Mouse (Mus musculus) right cerebral cortex, postnatal 25 days (tissue): ENCODE data around the gene Prmt1.
A peak's percentile ranks its signal among the peaks of the same experiment; 100 is the strongest.

ENCODE experiments used
- DNase-seq: peaks from one replicate; pipeline ENCODE4 v3.0.0; 2022

Gene Prmt1

DNA sequence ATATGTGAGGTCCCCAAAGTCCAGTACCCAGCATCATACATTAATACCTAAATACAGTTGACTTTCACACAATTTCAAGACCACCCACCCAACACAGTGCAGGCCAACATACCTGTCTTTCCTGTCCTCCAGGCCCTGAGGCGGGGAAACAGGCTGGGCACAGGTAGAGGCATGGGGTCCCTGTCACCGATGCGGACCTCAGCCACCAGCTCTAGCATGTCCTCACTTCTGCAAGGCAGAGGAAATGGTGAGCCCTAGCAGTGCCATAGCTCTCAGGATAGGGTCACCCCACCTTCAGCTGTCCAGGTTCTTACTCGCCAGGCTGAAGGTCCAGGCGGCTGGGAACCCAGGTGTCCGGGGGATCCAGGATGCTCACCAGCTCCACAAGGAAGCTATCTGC, 25.6 kb upstream of the Prmt1 start:
- no peak for DNase-seq

DNA sequence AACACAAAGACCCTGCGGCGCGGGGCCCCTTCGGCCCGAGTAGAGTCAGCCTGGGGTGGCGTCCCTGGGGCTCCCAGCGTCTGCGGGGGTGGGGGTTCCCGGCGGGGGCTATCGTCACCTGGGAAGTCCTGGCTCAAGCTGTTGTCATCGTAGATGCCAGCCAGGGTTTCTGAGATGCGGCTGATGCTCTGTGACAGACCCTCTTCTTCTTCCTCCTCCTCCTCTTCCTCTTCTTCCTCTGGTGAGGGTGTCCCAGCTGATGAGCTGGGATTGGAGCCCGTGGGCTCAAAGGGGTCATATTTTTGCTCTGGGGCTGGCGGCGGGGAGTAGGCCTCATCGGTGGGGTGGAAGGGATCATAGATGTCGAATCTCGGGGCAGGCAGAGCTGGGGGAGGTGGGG, 22.0 kb upstream of the Prmt1 start:
- no peak for DNase-seq

DNA sequence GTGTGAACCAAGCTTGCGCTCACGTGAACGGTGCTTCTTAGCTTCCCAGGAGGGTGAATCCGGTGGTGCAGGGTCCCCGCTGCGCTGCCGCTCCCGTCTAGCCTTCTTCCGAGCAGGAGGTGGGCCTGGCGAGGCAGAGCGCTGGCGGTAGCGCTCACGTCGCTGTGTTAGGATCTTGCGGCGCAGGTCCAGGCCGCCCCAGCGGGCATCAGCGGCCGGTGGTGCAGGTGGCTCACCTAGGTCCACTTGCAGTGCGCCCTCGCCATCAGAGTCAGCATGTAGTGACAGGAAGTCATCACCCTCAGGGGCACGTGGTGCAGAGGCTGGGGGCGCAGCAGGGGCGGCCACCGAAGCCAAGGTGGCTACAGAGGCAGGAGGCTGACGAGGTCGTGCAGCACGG, 21.5 kb upstream of the Prmt1 start:
- DNase-seq, result no peak

DNA sequence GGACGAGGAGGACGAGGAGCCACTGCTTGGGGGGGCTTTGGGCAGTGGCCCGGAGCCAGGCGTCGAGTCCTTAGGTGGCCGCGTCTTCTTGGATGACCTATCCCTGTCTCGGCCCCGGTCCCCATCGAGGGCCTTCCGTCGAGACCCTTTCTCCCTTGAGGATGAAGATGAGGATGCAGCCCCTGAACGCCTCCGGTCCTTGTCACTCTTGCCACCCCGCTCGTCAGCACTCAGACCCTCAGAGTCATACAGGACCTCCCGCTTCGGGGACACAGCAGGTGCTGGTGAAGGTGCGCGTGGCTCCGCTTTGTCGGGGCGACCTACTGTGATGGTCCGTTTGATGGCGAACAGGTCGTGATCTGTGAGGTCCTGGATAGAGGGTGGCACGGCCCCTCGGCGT, 20.8 kb upstream of the Prmt1 start:
- DNase-seq, result no peak

DNA sequence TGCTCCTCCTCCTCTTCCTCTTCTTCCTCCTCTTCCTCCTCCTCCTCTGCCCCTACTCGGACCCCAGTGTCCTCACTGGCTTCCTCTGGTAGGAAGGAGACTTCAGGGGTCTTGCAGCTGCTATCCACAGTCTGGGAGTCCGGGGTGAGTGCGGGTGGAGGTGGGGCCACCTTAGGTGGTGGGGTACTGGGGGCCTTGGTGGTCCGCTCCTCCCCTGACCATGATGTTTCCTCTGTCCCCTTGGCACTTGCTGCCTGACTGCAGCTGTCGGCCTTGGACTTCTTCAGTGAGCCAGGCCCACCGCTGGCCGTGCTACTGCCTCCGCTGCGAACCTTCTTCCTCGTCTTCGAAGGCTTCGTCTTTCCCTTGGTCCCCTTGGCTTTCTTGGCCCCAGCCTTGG, 20.1 kb upstream of the Prmt1 start:
- no peak for DNase-seq

DNA sequence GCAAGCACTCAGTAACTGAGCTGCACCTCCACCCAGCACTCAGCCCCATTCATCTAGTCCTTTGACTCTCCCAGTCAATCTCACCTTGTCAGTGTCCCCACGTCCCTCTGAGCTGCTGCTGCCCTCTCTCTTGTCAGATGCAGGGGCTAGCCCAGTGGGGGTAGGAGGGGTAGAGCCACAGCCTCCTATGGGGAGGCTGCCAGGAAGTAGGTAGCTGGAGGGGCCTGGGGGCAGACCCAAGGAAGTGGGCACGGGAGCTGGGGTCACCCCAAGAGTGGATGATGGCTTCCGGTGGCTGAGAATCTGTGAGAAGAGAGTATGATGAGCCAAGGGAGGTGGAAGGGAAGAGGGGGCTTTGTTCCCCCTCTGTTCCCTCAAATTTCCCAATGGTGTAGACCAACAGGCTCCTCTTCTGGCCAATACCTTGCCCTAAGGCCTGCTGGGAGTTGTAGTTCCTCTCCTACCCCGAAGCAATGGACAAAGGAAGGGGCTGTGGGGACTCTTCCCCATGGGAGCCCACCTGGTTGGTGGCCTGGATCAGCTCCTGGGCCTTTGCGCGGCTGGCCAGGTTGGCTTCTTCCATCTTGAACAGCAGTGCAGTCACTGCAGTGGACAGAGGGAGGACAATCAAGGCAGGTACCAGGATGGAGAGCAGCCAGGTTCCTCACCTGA, 19.1 kb upstream of the Prmt1 start:
- no peak for DNase-seq

DNA sequence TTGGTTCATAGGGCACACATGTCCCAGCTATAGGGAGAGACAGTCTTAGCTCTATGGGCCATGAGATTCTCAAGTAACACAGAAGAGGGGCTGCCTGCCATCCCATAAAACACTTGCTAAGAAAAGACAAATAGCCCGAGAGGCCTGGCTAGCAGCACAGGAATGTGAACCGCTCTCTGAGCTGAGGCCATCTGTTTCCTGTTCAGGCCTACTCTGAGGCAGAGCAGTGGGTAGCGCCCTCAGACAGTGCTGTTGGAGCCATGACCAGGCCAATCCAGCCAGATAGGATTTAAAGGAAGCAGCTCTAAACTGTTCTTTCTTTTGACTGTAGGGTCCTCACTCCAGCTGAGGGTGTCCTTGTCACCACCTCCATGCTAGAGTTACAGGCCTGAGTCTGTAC, 18.2 kb upstream of the Prmt1 start:
- DNase-seq, result no peak

DNA sequence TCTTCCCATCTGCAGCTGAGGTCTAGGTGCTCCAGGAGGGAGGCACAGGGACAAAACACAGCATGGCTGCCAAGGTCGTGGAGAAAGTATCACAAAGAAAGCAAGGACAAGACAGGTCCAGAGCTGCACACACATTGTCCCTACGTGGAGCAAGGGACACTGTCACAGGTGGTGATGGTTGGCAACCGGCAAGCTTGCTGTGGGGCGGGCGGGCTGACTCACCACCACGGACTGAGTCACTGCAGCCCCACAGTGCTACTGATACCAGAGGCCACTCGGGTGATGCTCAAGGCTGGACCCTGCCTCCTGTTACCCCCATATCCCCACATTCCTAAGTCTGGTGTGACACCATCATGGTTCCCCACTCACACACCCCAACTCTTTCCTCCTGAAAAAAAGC, 16.1 kb upstream of the Prmt1 start:
- no peak for DNase-seq

DNA sequence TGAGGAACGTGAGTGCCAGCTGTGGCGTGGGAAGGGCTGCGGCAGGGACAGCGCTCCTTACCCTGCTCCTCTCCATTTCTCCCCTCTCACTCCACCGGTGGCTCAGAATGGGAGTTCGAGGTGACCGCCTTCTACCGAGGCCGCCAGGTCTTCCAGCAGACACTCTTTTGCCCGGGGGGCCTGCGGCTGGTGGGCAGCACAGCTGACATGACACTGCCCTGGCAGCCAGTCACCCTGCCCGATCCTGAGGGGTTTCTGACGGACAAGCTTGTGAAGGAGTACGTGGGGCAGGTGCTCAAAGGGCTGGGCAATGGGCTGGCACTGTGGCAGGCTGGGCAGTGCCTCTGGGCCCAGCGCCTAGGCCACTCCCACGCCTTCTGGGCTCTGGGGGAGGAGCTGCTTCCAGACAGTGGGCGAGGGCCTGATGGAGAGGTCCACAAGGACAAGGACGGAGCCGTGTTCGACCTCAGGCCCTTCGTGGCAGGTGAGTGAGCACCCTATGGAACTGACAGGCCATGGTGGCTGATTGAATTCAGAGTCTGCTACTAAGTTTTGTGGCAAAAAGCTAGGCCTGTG, 14.3 kb upstream of the Prmt1 start:
- DNase-seq, result no peak

DNA sequence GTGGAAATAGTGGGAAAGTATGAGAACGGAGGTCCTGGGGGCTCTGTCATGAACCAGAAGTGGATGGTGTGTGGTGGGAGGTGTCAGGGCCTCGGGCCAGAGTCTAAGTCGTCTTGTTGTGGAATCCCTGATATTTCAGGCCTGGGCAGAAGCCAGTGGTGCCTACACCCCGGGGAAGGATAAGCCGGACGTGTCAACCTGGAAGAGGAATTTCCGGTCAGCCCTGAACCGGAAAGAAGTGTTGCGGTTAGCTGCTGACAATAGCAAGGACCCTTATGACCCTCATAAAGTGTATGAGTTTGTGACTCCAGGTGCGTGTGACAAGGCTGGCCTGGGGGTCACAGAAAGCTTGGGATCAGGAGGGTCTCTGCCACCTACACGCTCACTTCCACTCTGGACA, 13.4 kb upstream of the Prmt1 start:
- DNase-seq, result no peak

DNA sequence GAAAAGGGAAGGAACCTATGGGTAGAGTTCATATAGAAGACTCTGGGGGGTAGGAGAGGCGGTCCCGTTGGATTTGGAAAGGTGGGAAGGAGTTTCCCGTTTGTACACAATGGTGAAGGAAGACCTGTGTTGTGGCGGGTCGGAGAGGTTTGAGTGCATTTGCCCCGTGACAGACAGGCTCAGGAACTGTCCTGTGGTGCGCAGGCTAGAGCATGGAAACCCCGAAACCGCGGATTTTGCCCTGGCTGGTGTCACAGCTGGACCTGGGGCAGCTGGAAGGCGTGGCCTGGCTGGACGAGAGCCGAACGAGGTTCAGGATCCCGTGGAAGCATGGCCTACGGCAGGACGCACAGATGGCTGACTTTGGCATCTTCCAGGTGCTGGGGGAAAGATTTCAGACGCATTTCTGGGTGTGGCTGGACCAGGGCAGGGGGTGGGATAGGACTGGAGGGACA, 12.2 kb upstream of the Prmt1 start, which contains the start of gene Bcl2l12:
TSS of gene Bcl2l12 (minus strand) at position 212 of the 455 bp plus-strand sequence.
- DNase-seq, result no peak

DNA sequence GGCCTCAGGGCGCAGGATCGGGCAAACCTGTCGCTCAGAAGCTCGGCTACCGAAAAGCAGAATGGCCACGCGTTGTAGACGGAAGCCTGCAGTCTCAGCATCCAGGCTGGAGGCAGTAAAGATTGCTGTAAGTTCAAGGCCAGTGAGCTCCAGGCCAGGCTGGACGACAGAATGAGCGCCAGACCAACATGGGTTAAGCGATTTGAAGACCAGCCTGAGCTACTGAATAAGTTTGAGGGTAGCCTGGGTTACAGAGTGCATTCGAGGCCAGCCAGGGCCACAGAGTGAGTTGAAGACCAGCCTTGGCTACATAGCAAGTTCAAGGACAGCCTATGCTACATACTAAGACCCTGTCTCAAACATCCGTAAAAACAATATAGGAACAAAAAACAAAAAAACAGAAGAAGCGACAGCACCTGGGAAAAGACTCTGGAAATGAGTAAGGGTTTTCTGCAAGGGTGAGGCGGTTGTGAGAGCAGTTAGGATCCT, 11.6 kb upstream of the Prmt1 start:
- DNase-seq, result no peak

DNA sequence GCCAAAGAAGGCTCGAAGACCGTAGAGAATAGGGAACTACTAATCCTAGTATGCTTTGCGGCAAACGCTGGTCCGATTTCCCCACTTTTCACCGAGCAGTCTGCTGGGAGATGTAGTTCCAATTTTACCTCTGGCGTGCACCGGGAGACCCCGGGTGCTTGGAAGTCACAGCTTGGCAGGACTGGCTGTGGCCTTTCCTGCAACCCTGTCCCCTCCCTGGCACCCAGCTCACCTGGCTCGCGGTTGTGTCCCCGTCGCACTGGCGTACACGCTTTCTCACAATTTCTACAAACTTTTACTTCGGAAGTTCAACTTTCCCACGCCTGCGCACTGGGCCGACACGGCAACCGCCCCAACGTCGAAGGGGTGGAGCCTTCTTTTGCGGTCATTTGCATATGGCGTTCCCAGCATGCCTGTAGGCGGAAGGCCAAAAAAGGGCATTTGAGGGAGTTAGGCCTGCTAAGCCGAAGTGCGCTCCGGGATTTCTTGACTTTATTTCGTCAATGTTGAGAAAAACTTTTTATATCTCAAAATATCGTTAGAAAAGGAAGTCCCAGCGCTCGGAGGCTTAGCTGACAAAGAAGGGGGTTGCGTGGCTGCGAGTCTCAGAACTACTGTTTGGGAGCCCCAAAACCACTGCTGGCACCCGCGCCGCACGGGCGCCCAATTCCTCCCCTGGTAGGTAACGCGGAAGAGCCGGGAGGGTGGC, 11.0 kb upstream of the Prmt1 start, which contains the start of gene Irf3:
TSS of gene Irf3 (plus strand) at position 418 of the 709 bp plus-strand sequence.
- peak; percentile 94 for DNase-seq

DNA sequence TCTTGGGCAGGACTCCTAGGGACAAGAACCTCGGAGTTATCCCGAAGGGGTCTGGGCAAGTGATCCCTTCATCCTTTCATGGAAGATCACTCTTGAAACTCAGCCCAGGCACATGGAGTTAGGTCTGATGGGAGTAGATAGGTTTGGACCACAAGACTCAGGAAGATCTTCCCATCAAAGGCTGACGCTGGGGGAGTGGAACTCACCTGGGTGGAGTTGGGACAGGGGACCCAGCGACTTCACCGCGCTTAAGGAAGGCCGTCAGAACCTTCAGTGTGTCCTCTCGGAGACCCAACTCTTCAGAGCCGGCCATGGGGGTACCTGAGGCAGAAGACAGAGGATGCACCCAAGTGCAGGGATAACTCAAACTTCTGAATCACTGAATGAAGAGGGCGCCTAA, 10.3 kb upstream of the Prmt1 start:
- no peak for DNase-seq

DNA sequence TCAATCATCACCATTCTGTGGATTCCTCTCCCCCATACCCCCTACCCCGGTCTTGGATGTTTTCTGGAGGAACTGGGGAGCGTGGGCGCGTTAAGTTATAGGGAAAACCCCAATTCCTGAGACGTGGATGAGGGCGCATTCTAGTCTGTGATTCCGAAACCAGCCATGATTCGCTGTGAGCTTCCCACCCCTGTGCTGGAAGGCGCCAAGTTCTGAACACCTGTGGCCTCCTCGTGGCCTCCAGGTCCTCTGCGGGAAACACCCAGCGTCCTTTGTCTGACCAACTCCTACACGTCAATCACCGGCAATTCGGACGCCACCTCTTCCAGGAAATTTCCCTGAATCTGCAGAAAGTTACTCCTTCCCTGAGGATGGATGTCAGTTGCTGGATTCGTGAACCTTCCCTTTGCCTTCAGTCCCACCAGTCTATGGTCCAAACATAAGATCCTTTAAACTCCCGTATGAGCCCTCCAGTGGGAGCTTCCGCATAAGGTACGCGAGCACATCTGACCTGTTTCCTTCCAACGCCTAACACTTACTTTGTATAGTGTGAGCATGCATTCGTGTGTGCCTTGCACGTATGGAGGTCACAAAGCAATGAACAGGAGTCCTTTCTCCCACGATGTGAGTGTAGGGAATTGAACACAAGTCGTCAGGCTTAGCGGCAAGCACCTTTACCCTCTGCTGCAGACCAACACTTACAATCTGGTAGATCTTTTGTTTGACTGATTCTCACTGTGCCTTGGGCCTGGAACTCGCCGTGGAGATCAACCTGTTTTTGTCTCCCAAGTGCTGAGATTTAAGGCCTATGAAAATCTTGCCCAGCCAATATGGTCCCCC, 731 bp upstream of the Prmt1 start:
- no peak for DNase-seq

DNA sequence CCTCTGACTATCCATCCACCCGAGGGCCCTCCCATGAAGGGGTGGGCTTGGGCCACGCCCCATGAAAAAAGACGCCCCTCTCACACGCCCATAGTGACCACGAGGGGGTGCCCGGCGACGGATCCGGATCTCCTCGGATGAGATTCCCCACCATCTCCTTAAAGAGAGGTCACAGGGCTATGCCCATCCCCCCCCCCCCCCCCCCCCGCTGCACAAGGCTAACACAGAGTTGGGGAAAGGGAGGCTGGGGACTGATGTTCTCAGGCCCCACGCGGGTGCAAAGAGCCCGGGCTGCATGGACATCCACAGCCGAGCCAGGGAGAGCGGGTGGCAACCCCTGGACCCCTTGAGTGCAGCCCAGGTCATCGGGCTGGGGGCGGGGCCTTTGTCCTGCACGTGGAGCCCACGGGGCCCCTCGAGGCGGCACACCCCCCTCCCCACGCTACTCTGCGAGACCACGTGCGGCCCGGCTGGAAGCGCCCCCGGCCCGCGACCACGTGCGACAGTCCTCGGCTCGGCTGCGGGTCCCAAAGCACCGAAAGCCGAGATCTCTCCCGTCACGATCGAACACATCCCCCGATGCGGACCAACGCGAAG, 675 bp downstream of the Prmt1 start:
- DNase-seq, result peak; percentile 46

DNA sequence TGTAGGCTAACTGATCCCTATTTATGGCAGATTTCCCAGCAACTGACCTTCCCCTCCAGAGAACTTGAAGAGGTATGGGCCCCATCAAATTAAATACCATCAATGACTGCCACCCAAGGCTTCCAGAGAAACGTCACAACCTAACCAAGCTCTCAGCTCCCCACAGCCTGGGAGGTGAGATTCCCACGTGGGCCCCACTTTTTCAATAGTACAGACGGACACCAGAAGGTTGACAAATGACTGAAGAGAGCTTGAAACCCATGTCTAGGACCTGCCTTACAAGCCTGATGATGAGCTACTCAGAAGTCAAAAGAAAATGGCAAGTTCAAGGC, 1.6 kb downstream of the Prmt1 start:
- no peak for DNase-seq

DNA sequence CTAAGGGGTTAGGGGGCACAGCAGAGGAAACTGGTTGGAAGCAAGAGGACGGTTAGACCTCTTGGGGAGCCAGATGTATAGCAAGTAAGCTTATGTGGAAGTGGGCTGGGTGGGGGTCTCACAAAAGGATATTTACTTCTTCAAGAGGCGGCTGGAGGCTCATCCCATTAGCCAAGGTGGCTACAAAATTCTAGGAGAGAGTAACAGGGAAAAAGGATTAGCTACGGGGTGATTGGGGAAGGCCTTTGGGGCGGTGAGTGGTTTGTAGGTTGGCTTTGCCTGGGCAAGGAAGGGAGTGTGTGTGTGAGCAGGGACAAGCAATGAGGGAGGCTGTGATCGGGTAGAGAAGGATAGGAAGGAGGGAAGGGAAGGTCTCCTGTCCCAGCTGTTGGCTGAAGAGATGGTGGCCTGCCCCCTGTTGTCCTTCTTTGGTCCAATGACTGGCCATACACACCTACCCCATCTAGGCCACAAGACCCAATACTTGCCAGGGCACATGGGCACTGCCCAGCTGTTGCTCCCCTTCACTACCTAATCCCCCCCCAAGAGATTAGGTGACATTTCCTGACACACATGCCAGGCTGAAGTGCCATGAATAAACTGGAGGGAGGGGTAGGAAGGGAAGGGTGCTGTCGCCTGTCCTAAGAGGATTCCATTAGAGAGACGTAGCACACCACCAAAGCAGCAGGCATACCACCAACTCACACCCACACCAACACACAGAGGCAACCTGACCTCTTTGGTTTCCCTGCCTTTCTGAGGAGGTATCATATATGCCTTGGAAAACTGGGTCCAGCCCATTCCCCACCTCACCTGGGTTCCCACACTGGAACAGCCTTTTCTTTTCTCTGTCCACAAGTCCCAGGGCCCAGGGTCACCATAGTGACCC, 2.2 kb downstream of the Prmt1 start:
- no peak for DNase-seq

DNA sequence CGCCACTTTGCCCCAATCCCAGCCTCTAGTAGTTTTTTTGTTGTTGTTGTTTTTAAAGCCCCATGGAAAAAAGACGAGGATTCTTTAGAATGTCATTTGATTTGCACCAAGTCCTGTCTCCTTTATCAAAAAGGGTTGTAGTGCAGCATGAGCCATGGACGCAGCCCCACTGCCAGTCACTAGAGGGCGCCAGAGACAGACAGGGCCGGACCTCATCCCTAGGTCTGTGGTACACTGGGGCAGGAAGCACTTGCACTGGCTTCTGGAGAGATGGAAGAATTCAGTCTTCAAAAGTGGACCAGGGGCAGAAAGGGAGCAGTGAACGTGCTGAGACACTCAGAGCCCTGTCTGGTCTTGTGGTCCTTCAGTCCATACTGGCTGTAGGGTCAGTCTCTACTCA, 3.3 kb downstream of the Prmt1 start:
- DNase-seq, result peak; percentile 72

DNA sequence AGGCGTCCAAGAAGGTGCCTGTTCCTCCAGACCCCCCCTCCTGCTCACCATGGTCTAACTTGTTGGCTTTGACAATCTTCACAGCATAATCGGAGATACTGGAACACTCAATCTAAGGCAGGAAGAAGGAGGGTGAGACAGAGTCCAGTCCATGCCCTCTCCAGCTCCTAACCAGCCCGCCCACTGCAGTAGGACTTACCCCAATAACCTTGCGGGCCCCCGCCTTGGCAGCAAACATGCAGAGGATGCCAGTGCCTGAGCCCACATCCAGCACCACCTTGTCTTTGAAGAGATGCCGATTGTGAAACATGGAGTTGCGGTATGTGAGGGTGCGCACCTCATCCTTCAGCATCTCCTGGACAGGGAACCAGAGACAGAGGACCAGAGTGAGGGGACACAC, 4.8 kb downstream of the Prmt1 start:
- no peak for DNase-seq

DNA sequence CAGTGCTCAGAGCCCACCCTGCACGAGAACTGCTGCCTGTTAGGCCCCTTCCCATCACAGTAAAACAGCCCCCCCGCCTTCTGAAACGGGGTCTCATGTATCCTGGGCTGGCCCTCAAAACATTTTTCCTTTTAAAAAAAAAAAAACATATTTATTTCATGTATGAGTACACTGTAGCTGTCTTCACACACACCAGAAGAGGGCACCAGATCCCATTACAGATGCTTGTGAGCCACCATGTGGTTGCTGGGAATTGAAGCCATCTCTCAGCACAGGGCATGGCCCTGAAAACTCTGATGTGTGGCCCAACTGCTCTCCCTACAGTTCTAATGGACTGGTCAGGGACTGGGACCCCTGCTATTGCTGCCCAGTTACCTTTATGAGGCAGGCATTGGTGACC, 8.1 kb downstream of the Prmt1 start:
- no peak for DNase-seq

DNA sequence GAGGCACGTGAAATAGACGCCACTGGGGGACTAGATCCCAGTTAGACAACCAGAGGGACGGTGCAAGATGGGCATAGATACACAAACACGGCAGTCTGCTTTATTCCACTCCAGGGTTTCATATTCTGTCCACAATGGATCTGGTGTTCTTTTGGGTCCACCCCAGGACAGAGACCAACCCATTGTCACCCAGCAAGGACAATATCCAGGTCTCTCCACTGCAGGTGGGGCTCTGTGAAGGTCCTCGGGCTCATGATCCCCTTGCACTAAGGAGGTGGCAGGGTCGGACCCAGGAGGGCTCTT, 11.3 kb downstream of the Prmt1 start:
- no peak for DNase-seq
